Mouse (Mus musculus): ENCODE data around the gene Peli2. TPM values are rescaled to one million over a fixed set of nuclear protein-coding genes. Genes with fewer than 3 reads are reported as not detected.

The Peli2 gene
- polyA plus RNA-seq, 1 experiment from 2014 or later: 5.2 TPM

DNA sequence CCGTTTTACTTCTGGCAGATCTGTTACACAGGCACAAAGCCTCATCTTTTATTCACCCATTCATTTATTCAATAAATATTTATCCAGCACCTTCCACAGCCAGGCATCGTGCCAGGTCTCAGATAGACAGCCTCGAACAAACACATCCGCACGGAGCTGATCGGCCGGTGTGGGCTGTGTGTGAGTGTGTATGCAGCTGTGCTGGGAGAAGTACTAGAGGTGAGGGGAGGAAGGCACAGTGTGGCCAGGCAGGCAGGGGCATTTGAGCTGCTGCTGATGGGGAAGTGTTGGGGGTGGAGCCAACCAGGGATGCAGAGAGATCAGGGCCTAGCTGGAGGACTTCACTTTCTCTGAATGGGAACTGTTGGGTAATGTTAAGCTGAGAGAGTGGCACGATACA lies 51.4 kb downstream of the Peli2 start:
- H3K4me1 ChIP-seq: peaks cover 8% of the 10 kb centered on the region; the same call in 1 of the 2 replicates
- peak; percentile 52; the same call in 1 of the 2 replicates for ATAC-seq (ENCODE audit: insufficient number of reproducible peaks, insufficient read depth, low FRiP score, low TSS enrichment, low read depth)
- no peaks in the 10 kb centered on the region for H3K9me3 ChIP-seq
- WGBS: 71% methylated on average over 8 of the region's 8 CpGs
- no peak overlapping the region for H3K4me3 ChIP-seq
- no peak overlapping the region for H3K9ac ChIP-seq
- H3K27me3 ChIP-seq: no peaks in the 10 kb centered on the region
- H3K27ac ChIP-seq: no peak overlapping the region
- H3K36me3 ChIP-seq: no peaks in the 10 kb centered on the region
- no peak overlapping the region for H3K4me2 ChIP-seq

DNA sequence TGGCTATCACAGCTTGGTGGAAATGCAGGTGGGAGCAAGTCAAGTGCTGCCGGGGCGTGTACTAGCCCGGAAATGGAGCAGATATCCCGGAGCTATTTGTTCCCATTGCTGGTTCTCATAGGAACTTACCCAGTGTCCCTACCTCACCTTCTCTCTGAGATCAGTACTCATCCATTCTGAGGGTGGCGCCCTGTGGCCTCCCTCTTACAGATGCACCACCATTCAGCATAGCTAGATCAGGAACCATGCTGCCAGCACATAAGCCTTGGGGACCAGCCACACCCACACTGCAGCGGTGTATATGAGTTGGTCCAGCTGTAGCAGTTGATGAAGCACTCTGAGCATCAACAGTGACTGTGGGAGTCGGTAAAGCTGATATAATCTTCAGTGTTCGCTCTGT lies 52.3 kb downstream of the Peli2 start:
- Histone ChIP-seq H3K4me2 (no peak overlapping the region), H3K9ac (no peak overlapping the region), H3K9me3 (no peaks in the 10 kb centered on the region), H3K36me3 (no peaks in the 10 kb centered on the region), H3K4me1 (peaks cover 5% of the 10 kb centered on the region; the same call in 1 of the 2 replicates), H3K4me3 (no peak overlapping the region), H3K27ac (no peak overlapping the region), H3K27me3 (no peaks in the 10 kb centered on the region)
- ATAC-seq (ENCODE audit: insufficient number of reproducible peaks, insufficient read depth, low FRiP score, low TSS enrichment, low read depth): no peak
- 90% methylated on average over 8 of the region's 8 CpGs for WGBS

DNA sequence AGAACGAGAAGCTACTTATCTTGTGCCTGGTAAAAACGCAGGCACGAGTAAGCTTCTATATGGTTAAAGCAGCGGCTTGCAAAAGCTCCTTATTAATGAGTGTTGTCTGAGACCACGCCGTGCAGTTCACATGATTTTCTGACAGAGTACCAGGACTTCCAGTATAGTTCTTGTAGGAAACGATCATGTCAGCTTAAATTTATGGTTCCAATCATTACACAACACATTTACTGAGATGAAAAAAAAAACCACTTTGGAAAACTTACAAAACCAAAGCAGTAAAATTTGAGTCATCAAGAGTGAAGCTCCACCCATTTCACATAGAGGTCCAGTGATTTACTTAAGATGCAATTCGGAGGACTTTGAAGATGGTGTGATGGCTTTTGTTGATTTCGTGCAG lies 53.2 kb downstream of the Peli2 start:
- H3K4me1 ChIP-seq: peaks cover 5% of the 10 kb centered on the region; the same call in 1 of the 2 replicates
- no peaks in the 10 kb centered on the region for H3K36me3 ChIP-seq
- no peak overlapping the region for H3K27ac ChIP-seq
- no peaks in the 10 kb centered on the region for H3K9me3 ChIP-seq
- no peak overlapping the region for H3K4me3 ChIP-seq
- no peak overlapping the region for H3K9ac ChIP-seq
- H3K4me2 ChIP-seq: no peak overlapping the region
- H3K27me3 ChIP-seq: no peaks in the 10 kb centered on the region
- no peak for ATAC-seq (ENCODE audit: insufficient number of reproducible peaks, insufficient read depth, low FRiP score, low TSS enrichment, low read depth)
- WGBS: 57% methylated on average over 9 of the region's 9 CpGs

DNA sequence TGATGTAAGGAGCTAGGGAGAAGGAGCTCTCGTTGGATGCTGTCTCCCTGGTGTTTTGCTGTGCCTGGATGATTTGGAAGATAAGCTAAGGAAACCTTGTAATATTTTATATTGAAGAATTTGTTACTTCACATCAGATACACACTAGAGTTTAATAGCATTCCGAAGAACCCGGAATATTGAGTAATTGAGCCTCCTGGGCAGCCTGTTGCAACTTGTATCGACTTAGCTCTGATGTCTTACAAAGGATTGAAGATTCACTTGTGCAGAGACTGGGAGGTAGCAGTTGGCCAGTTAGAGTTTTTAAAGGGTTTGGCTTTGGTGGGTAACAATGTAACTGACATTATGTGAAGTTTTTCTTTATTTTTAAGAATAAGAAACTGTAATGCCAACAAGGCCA lies 53.7 kb downstream of the Peli2 start:
- ATAC-seq (ENCODE audit: insufficient number of reproducible peaks, insufficient read depth, low FRiP score, low TSS enrichment, low read depth): no peak
- Histone ChIP-seq H3K4me2 (no peak overlapping the region), H3K9me3 (no peaks in the 10 kb centered on the region), H3K4me1 (peaks cover 5% of the 10 kb centered on the region; the same call in 1 of the 2 replicates), H3K27ac (no peak overlapping the region), H3K4me3 (no peak overlapping the region), H3K27me3 (no peaks in the 10 kb centered on the region), H3K9ac (no peak overlapping the region), H3K36me3 (no peaks in the 10 kb centered on the region)
- 52% methylated on average over 4 of the region's 4 CpGs for WGBS

DNA sequence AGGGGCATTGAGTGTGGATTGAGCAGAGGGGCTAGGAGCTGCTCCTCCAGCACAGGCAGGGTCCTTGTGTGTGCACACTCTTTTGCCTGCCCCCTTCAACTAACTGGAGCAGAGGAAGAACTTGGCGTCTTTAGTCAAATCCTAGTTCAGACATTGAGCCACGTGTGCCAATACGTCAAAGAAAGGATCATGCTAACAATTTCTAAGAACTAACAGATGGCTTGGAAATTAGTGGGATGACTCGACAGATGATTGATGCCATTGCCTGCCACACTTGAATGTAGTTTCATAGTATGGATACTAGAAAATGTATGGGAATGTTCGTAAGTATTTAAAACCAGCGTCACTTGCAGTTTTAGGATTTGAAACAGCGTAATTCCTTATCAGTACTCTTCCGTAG lies 54.5 kb downstream of the Peli2 start:
- H3K27me3 ChIP-seq: no peaks in the 10 kb centered on the region
- H3K36me3 ChIP-seq: no peaks in the 10 kb centered on the region
- no peak overlapping the region for H3K27ac ChIP-seq
- H3K4me3 ChIP-seq: no peak overlapping the region
- peaks cover 5% of the 10 kb centered on the region; the same call in 1 of the 2 replicates for H3K4me1 ChIP-seq
- H3K9me3 ChIP-seq: no peaks in the 10 kb centered on the region
- H3K4me2 ChIP-seq: no peak overlapping the region
- no peak overlapping the region for H3K9ac ChIP-seq
- WGBS: 64% methylated on average over 8 of the region's 8 CpGs
- ATAC-seq (ENCODE audit: insufficient number of reproducible peaks, insufficient read depth, low FRiP score, low TSS enrichment, low read depth): no peak

DNA sequence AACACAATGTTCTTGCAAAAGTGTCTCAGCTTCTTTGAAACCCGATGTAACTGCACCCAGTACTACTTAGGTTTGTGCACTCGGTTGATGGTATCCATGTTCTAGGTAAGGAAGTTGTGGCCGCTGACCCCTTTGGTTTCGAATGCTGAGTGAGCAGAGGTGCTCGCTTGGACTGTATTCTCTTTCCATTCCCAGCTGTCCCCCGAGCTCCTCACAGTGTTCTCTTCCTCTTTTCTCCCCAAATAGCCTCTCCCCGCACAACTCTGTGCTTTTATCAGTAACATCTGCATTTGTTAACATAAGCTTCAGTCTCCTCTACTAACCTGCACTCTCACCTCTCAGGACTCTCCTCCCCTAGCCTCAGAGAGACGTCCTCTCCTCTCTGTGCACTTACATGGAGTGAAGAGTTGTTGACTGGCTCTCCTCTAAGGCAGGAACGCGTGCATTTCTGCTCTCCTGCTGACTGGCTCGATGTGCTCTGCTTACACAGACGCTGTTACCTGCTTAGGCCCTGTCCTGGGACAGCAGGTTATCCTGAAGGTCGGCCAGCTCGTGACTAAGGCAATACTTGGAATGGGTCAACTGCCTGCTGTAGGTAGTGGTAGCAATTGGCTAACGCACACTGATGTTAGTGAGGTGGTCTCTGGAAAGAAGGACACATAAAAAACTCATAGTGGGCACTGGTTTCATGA lies 57.8 kb downstream of the Peli2 start:
- H3K9me3 ChIP-seq: peaks cover 7% of the 10 kb centered on the region; the same call in 1 of the 2 replicates
- WGBS: 84% methylated on average over 15 of the region's 15 CpGs
- no peak overlapping the region for H3K4me2 ChIP-seq
- H3K27ac ChIP-seq: no peak overlapping the region
- no peak for ATAC-seq (ENCODE audit: insufficient number of reproducible peaks, insufficient read depth, low FRiP score, low TSS enrichment, low read depth)
- no peak overlapping the region for H3K4me3 ChIP-seq
- no peaks in the 10 kb centered on the region for H3K27me3 ChIP-seq
- H3K36me3 ChIP-seq: peaks cover 7% of the 10 kb centered on the region; the same call in 1 of the 2 replicates
- no peak overlapping the region for H3K9ac ChIP-seq
- H3K4me1 ChIP-seq: peaks cover 5% of the 10 kb centered on the region; the same call in 1 of the 2 replicates

DNA sequence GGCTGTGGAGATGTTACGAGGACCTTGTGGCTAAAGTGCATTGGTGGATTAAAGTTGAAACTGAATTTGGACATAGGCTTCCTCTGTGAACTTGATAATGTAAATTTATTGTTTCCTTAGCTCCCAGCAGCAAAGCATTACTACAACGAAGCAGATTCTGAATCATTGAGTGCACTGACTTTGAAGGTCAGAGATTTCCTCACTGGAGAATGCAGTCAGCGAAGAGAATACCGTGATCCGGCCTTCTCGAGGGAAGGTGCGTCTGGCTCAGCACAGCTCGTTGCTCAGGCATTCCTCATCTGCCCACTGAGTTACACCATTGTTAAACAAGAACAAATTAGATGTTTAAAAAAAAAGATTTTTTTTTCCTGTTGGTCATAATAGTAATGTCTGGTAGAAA lies 58.4 kb downstream of the Peli2 start:
- ATAC-seq (ENCODE audit: insufficient number of reproducible peaks, insufficient read depth, low FRiP score, low TSS enrichment, low read depth): no peak
- Histone ChIP-seq H3K9ac (no peak overlapping the region), H3K27ac (no peak overlapping the region), H3K27me3 (no peaks in the 10 kb centered on the region), H3K4me3 (no peak overlapping the region), H3K4me1 (peaks cover 4% of the 10 kb centered on the region; the same call in 1 of the 2 replicates), H3K36me3 (peaks cover 10% of the 10 kb centered on the region; the same call in 1 of the 2 replicates), H3K9me3 (peaks cover 7% of the 10 kb centered on the region; the same call in 1 of the 2 replicates), H3K4me2 (no peak overlapping the region)
- 89% methylated on average over 8 of the region's 8 CpGs for WGBS

DNA sequence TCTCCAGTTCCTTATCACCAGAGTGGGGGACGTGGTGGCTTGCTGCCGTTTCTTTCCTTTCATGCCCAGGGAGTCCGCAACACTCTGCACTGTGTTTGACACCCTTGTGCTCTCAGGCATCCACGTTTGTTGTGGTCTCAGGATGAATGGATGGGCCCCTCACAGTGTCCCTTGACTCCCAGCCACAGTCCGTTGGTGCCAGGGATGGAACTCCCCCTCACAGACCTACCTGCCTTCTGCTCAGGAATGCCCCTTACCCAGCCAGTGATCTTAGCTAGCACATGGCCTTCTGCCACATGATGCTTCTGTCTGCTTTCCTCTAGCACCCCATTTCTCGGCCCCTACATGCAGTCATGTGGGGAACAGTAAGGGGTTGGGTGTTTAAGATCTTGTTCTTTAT lies 65.7 kb downstream of the Peli2 start:
- Histone ChIP-seq H3K4me1 (peaks cover 8% of the 10 kb centered on the region), H3K27me3 (no peaks in the 10 kb centered on the region), H3K4me2 (no peak overlapping the region), H3K9ac (no peak overlapping the region), H3K4me3 (no peak overlapping the region), H3K36me3 (peaks cover 19% of the 10 kb centered on the region), H3K9me3 (peaks cover 7% of the 10 kb centered on the region; the same call in 1 of the 2 replicates), H3K27ac (no peak overlapping the region)
- ATAC-seq (ENCODE audit: insufficient number of reproducible peaks, insufficient read depth, low FRiP score, low TSS enrichment, low read depth): no peak
- 73% methylated on average over 6 of the region's 6 CpGs for WGBS

DNA sequence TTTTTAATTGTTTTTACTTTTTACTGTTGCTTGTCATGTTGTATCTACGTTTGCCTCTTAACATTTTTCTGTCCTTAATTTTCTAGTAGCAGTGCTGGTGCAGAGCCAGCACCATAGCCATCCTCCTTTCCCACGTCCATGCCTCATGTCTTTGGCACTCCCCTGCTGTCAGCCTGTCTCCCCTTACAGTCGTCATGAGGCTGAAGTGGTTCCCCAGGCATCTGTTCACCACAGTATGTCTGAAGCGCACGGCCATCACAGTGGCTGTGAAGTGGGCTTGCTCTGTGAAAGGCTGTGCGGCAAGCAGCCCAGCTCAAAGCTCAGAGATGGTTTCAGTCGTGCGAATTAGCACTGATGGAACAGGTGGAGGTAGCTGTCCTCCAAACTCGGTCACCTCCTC lies 66.5 kb downstream of the Peli2 start:
- Histone ChIP-seq H3K4me2 (no peak overlapping the region), H3K36me3 (peaks cover 19% of the 10 kb centered on the region), H3K9me3 (peaks cover 6% of the 10 kb centered on the region; the same call in 1 of the 2 replicates), H3K4me3 (no peak overlapping the region), H3K4me1 (peaks cover 8% of the 10 kb centered on the region), H3K9ac (no peak overlapping the region), H3K27ac (no peak overlapping the region), H3K27me3 (no peaks in the 10 kb centered on the region)
- WGBS: 74% methylated on average over 9 of the region's 9 CpGs
- ATAC-seq (ENCODE audit: insufficient number of reproducible peaks, insufficient read depth, low FRiP score, low TSS enrichment, low read depth): no peak

DNA sequence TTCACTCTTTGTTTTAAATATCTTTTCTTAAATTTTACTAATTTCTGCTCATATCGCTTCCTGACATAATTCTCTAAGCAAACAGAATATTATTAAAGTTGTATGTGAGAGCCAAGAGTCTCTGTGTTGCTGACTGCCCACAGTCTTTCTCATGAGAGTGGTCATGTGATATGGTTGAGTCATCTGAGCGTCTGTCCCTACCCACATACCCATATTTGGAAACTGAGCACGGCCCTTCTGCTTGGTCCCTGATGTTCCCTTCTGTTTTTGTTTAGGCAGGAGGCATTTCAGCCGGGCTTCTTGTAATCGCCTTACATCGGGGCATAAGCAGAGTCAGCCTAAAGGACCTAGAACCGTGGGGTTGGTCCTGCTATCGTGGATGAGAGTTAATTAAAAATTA lies 68.7 kb downstream of the Peli2 start:
- peaks cover 11% of the 10 kb centered on the region for H3K4me1 ChIP-seq
- 25% methylated on average over 8 of the region's 8 CpGs for WGBS
- H3K4me2 ChIP-seq: peak overlapping the region; percentile 32
- H3K36me3 ChIP-seq: peaks cover 9% of the 10 kb centered on the region; the same call in 1 of the 2 replicates
- no peak overlapping the region for H3K4me3 ChIP-seq
- H3K27ac ChIP-seq: no peak overlapping the region
- H3K27me3 ChIP-seq: no peaks in the 10 kb centered on the region
- ATAC-seq (ENCODE audit: insufficient number of reproducible peaks, insufficient read depth, low FRiP score, low TSS enrichment, low read depth): no peak
- H3K9ac ChIP-seq: no peak overlapping the region
- H3K9me3 ChIP-seq: no peaks in the 10 kb centered on the region

DNA sequence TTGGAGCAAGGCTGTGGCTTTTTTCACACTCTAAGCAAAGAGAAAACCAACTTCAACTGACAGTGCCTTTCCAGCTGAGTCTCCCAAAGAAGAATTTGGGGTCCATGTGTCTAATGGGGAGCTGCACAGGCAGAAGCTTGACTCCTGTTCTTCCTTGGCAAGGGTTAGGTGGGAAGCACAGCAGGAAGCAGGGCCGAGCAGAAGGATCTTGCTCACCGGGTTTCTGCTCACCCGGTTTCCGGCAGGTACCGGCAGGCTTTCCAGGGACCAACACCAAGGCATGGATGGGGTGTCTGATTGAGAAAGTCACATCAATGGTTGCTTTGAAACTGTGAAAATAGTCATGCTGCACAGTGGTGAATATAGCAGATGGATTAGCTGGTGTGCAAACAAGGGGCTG lies 70.3 kb downstream of the Peli2 start:
- no peak for ATAC-seq (ENCODE audit: insufficient number of reproducible peaks, insufficient read depth, low FRiP score, low TSS enrichment, low read depth)
- H3K9me3 ChIP-seq: no peaks in the 10 kb centered on the region
- no peak overlapping the region for H3K27ac ChIP-seq

DNA sequence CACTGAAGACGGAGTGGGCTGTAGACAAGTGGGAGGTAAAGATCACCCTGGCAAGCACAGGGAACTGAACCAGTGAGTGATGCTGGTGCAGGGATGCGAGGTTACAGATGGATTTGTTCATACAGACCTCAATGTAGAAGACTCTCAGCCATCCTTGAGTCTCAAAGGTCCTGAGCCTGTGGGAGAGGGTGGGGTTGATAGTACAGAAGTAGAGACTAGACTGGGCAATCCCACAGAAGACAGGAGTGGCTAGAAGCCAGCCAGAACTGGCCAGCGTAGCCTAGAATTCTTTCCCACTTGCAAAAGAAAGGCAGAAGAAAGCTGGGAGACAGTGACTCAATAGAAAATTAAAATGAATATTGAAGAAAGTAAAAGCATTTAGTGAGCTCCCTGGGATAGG lies 71.3 kb downstream of the Peli2 start:
- H3K4me3 ChIP-seq: no peak overlapping the region
- no peak for ATAC-seq (ENCODE audit: insufficient number of reproducible peaks, insufficient read depth, low FRiP score, low TSS enrichment, low read depth)
- H3K9ac ChIP-seq: no peak overlapping the region
- H3K4me1 ChIP-seq: peaks cover 19% of the 10 kb centered on the region
- no peak overlapping the region for H3K27ac ChIP-seq
- no peaks in the 10 kb centered on the region for H3K9me3 ChIP-seq
- no peaks in the 10 kb centered on the region for H3K27me3 ChIP-seq
- 87% methylated on average over 3 of the region's 3 CpGs for WGBS
- no peak overlapping the region for H3K4me2 ChIP-seq
- no peaks in the 10 kb centered on the region for H3K36me3 ChIP-seq

More for the DNA sequence above, 70.3 kb downstream of the Peli2 start:
- no peaks in the 10 kb centered on the region for H3K27me3 ChIP-seq
- no peaks in the 10 kb centered on the region for H3K36me3 ChIP-seq
- H3K4me1 ChIP-seq: peaks cover 11% of the 10 kb centered on the region
- H3K9ac ChIP-seq: no peak overlapping the region
- no peak overlapping the region for H3K4me2 ChIP-seq
- no peak overlapping the region for H3K4me3 ChIP-seq
- WGBS: 91% methylated on average over 5 of the region's 5 CpGs

Measured in embryonic facial prominence, embryonic 13.5 days (tissue).